Mouse (Mus musculus) inflammation-experienced regulatory T-cells, adult 6 months (primary cell): ENCODE results near the gene Pianp. TPM values are rescaled to one million over a fixed set of nuclear protein-coding genes. Genes with fewer than 3 reads are reported as not detected.

Experiments used
- ATAC-seq: one replicate; pipeline ENCODE4 v1.8.0; 2017
- polyA plus RNA-seq, 3 experiments: library from polyadenylated mRNA; unstranded; fragments of 100-300 nt; shearing (Covaris generic); gene quantifications; one replicate each; pipeline ENCODE4 v1.2.1; 2017

The Pianp gene
- under 1 TPM in 2 of 3 experiments, not detected in 1; 0.46 to 0.48 TPM for polyA plus RNA-seq

DNA sequence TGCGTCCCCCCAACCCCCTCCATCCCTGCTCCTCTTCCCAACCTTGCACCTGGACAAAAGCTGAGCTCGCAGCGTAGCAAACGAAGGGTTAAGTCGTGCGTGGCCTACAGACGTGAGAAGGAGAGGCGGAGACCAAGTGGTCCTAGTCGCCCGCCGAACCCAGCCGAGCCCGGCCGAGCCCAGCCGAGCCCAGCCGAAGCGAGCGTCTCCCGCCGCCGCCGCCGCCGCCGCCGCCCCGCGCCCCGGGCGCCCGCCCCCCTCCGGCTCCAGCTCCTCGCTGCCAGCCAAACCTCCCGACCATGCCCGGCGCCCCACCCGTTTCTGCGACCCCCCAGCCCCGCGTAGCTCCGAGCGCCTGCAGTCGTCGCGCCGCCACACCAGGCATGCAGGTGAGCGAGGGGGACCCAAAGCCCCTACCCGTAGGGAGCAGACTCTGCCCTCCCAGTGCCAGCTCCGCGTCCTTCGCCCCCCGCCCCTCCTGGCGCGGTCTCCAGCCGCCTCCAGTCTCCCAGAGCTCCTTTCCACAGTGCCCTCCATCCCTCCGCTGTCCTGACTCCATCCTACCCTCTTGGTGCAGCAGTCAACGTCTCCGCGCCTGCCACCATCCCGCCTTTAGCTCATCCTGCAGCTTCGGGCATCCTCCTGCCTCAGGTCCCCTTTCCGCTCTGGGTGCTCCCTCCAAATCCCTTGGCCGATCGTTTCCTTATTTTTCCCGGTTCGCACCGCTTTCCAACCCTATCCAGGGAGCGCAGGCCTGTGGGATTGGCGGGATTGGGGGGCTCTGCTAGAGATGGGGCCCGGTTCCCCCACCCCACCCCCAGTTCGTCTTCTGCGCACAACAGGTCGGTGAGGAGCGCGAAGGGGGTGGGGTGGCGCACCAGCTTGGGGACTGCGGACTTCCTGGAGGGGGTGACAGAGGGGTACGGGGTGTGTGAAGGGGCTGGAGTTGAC, at the start of gene Pianp:
Gene Pianp, plus strand, starts transcription at position 144 of the 951 bp plus-strand sequence.
- peak; percentile 51 for ATAC-seq

DNA sequence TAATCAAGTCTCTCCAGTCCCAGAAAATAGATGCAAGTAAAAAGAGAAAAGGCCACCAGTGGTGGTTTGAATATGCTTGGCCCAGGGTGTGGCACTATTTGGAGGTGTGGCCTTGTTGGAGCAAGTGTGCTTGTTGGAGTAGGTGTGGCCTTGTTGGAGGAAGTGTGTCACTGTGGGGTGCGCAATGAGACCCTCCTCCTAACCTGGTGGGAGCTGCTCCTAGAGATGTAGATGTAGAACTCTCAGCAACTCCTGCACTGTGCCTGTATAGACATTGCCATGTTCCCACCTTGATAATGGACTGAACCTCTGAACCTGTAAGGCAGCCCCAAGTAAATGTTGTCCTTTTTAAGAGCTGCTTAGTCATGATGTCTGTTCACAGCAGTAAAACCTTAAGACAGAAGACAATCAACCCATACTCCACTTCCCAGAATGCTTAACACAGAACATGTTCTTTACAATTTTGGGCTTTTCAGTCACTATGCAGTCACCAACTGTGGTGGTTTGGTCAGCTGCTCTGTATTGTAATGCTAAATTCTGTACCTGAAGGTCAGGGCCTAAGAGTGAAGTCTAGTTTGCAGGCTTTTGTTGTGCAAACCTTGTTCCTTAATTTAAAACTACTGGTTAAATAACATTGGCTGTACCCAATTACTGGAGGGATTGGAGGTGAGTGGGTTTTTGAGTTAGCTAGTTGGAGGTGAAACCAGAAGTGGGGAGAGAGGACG, 42.3 kb upstream of the Pianp start:
- ATAC-seq: no peak

GRCm38 (mm10) chr6:124955212-124955611, 41.3 kb upstream of the Pianp start:
- no peak for ATAC-seq

DNA sequence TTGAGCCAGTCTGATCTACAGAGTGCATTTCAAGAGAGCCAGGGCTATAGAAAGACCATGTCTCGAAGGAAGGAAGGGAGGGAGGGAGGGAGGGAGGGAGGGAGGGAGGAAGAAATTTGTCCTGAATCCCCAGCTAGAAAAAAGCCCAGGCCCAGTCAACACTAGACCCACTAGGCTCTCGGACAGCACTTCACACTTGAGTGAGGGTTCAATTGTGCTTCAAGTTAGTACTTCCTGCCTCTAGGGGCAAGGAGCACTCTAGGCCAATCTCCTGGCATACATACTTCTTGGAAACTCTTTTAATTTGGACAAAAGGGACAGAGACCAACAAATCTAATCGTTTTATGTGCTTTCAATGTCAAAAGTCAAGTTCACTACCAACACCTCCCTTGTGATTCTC, 38.4 kb upstream of the Pianp start:
- no peak for ATAC-seq

DNA sequence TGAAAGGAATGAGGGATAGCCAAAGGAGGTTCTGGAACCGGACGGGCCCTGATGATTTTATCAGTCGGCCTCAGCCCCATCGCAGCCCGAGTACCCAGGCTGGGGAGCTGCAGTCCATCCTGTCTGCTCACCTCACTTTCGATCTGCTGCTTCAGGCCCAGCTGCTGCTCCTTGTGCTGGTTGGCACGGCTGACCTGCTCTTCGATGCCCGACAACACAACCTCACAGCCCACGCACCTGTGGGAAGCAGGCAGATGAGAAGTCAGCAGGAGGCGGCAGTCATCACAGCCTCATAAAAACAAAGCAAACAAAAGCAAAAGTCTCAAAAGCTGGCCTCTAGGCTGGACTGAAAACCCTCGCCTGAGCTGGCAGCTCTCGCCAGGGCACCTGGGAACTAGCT, 36.5 kb upstream of the Pianp start:
- ATAC-seq: no peak

- ATAC-seq: no peak
Observed at GRCm38 (mm10) chr6:124961021-124961420, 35.5 kb upstream of the Pianp start.

GRCm38 (mm10) chr6:124964638-124965037, 31.9 kb upstream of the Pianp start:
- ATAC-seq: peak; percentile 4

DNA sequence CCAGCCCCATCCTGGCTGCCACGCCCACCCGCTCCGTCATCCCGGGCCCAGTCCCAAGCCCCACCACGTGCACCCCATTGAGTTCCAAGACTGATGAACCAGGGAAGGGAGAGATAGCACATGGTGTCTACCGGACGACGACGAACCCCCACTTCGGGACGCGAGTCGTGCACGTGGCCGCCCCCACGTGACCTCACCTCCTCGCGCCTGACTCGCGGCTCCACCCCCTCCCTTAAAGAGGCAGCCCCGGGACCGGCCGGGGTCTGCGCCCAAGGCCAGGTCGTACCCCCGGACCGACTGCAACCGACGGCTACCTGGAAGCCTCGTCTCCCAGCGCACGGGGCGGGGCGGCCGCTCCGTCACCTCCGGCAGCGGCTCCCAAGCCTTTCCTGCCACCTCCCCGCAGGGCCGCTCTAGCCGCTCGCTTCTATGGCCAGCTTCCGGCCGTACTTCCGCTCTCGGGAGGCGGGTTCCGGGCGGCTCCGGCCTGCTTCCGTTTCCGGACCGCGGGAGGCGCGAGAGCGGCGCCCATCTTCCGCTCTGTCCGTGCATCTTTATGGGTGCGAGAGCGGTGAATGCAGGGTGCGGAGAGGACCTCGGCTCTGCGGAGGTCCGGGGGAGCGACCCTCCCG, 31.3 kb upstream of the Pianp start, which contains the start of gene Cops7a:
Gene Cops7a, minus strand, starts transcription at position 451 of the 632 bp plus-strand sequence.
- ATAC-seq: peak; percentile 90

- peak; percentile 24 for ATAC-seq
Observed at GRCm38 (mm10) chr6:124965747-124966146, 30.7 kb upstream of the Pianp start.

DNA sequence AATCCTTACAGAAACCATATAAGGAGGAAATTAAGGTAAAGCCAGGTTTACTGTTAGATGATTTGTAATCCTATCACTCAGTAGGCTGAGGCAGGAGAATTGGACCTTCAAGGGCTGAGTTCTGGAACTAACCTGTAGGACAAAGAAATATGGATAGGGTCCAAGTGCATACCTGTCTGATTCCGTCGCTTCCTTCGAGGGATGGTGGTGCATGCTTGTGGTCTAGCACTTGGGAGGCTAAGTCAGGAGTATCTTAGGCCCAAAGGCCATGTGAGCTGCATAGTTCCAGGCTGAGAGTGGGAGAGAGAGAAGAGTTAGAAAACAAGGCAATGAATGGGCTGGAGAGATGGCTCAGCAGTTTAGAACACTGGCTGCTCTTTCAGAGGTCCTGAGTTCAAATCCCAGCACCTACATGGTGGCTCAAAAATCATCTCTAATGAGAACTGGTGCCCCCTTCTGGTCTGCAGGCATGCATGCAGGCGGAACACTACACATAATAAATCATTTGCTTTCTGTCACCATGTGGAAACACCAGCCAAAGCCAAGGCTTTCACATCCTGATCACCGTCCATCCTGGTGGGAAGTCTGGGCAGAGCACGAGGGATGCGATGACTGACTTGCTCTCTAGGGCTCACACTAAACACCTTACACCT, 29.9 kb upstream of the Pianp start:
- no peak for ATAC-seq

DNA sequence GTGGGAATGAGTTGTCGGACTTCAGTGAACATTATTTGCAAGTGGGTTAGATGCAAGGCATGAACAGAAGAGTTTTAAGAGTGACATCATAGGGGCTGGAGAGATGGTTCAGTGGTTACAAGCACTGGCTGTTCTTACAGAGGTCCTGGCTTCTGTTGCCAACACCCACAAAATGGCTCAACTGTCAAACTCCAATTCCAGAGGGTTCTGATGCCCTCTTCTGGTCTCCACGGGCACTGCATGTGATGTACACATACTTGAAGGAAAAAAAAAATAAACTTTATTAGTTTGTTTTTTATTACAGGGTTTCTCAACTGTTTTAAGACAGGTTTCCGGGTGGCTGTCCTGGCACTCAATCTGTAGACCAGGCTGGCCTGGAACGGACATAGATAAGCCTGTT, 28.7 kb upstream of the Pianp start:
- no peak for ATAC-seq

- no peak for ATAC-seq
Observed at GRCm38 (mm10) chr6:124992241-124992640, 4.3 kb upstream of the Pianp start.

DNA sequence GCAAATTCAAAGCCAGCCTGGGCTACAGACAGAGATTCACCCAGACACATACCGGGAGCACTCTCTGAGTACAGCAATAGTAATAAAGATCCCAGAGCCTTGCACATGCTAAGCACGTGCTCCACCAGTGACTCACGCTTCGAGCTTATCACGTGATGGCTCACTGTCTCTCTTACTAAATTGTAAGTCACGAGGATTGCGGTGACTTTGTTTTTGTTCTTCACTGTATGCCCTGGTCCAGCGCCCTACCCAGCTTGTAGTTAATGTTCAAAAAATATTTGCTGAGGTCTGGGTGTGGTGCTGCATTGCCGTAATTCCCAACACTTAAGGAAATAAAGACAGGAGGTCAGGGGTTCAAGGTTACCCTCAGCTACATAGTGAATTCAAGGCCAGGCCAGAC, 3.1 kb upstream of the Pianp start:
- ATAC-seq: no peak

- no peak for ATAC-seq
Observed at GRCm38 (mm10) chr6:124993876-124994275, 2.6 kb upstream of the Pianp start.

- no peak for ATAC-seq
Observed at GRCm38 (mm10) chr6:124995246-124995645, 1.2 kb upstream of the Pianp start.

GRCm38 (mm10) chr6:124995831-124996403, 577 bp upstream of the Pianp start:
- no peak for ATAC-seq

- no peak for ATAC-seq
Observed at GRCm38 (mm10) chr6:124998066-124998465, 1.6 kb downstream of the Pianp start.

GRCm38 (mm10) chr6:124999091-124999490, 2.6 kb downstream of the Pianp start:
- no peak for ATAC-seq

DNA sequence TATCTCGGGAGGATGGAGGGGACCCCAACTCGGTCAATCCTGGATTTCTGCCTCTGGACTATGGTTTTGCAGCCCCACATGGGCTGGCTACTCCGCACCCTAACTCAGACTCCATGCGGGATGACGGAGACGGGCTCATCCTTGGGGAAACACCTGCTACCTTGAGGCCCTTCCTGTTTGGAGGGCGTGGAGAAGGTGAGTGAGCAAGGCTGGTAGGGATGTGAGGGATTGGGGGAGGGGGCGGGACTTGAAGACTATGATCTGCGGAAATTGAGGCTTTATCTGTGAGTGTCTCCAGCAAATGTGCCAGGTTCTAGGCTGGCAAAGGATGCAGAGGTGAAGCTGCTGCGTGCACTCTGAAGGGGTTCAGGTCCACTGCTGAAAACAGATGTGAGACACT, 3.1 kb downstream of the Pianp start:
- ATAC-seq: no peak

DNA sequence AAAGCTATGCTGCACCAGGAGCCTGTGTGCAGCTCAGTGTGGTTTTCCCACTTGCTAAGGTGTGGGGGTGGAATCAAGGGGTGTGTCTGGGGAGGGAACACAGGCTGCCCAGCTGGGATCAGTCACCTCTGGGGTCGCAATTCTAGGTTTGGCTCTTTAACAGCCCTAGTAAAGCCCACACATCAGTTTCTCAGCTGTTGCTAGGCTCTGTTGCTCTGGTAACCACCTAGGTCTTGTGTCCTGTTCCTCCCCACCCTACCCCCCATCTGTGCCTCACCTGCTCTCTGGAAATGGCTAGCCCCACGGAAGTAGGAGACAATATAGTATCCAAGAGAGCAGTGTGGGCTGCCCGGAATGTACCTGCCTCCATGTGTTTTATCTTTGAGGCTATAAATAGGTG, 7.2 kb downstream of the Pianp start:
- no peak for ATAC-seq

DNA sequence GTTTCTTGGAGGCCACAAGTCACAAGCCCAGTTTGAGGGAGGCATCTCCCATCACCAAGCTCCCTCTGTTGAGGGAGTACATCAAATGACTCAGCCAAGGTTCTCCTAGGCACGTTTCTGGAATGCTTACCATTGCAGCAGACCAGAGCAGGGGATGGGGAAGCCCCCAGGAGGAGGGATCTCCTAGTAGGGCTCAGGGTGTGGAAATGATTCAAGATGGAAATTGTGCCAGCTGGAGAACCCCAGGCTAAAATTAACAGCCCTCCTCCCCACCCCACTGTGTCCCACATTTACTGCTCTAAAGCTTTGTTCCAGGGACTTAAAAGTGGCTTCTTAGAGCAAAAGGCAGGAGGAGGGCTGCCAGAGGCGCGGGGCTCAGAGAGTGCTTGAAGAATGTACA, 8.6 kb downstream of the Pianp start:
- no peak for ATAC-seq

DNA sequence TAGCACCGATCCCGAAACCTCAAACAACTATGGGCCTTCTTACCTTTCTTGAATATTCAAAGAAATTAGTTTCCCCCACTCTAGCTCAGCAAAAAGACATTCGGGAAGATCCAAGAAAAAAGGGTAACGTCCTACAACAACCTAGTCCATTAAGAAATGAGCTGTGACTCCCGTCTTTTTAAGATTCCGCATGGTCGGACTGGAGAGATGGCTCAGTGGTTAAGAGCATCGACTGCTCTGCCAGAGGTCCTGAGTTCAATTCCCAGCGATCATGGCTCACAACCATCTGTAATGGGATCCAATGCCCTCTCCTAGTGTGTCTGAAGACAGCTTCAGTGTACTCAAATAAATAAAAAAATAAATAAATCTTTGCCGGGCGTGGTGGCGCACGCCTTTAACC, 11.6 kb downstream of the Pianp start:
- no peak for ATAC-seq
